Mouse (Mus musculus) stomach, embryonic 15.5 days (tissue): ENCODE results near the gene Spatc1l. TPM values are rescaled to one million over a fixed set of nuclear protein-coding genes. Genes with fewer than 3 reads are reported as not detected.

ENCODE experiments used
- ATAC-seq: fragments of 200-750 bp; cut with Nextera tagmentation; 2 replicates; pipeline ENCODE4 v1.8.0; 2017; ENCODE audit warnings: low read depth, moderate number of reproducible peaks, moderate TSS enrichment; ENCODE audit not compliant: insufficient read depth, low FRiP score
- H3K27ac ChIP-seq: fragments of 300-500 bp; sonication (generic); 2 replicates; pipeline ENCODE4 v1.5.1; 2015; ENCODE audit warnings: mild to moderate bottlenecking, inconsistent platforms
- H3K27me3 ChIP-seq: fragments of 300-500 bp; sonication (generic); replicated peaks from 2 replicates; pipeline ENCODE4 v1.6.1; 2015; ENCODE audit warnings: inconsistent platforms
- H3K36me3 ChIP-seq: fragments of 300-500 bp; sonication (generic); 2 replicates; pipeline ENCODE4 v1.6.1; 2015; ENCODE audit warnings: inconsistent platforms
- H3K4me1 ChIP-seq: fragments of 300-500 bp; sonication (generic); 2 replicates; pipeline ENCODE4 v1.6.1; 2015; ENCODE audit warnings: inconsistent platforms
- H3K4me2 ChIP-seq: fragments of 300-500 bp; sonication (generic); 2 replicates; pipeline ENCODE4 v1.6.1; 2015; ENCODE audit warnings: mild to moderate bottlenecking, inconsistent platforms
- H3K4me3 ChIP-seq: fragments of 300-500 bp; sonication (generic); replicated peaks from 2 replicates; pipeline ENCODE4 v1.5.1; 2015; ENCODE audit warnings: inconsistent platforms
- H3K9ac ChIP-seq: fragments of 300-500 bp; sonication (generic); 2 replicates; pipeline ENCODE4 v1.6.1; 2015; ENCODE audit warnings: inconsistent platforms
- H3K9me3 ChIP-seq: fragments of 300-500 bp; sonication (generic); 2 replicates; pipeline ENCODE4 v1.6.1; 2016; ENCODE audit warnings: inconsistent platforms
- WGBS: fragments of 180-500 bp; shearing (Covaris S2); methylation state at CpG from one replicate; pipeline ENCODE4 v1.1.7; 2015; 5-methylcytosine and 5-hydroxymethylcytosine counted together
- polyA plus RNA-seq: library from polyadenylated mRNA; unstranded; fragments of >200 nt; fragmentation: Nextera tagmentation; extraction: Ambion mirVana; gene quantifications from 2 replicates; pipeline ENCODE4 v1.2.1, GENCODE M21; 2015

Gene Spatc1l
- polyA plus RNA-seq, 1 experiment from 2014 or later: 0.09 TPM

DNA sequence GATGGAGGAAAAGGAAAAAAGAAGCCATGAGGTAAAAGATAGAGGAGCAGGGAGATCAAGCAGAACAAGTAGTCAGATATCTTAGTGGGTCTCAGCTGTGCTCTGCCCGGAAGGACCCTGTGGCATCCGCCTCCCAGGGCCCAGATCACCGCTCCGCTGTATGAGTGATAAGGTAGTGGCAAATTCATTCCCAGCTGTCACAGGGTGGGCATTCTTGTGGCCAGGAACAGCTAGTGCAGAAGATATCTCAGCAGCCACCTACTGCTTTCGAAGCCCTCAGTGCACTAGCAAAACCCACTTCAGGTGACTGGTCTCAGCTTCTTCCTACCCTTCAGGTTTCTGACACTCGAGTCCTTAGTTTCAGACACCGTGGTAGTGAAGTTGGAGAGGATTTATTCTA lies 50.4 kb downstream of the Spatc1l start:
- H3K4me3 ChIP-seq: no peak overlapping the region
- H3K4me1 ChIP-seq: no peaks in the 10 kb centered on the region
- 75% methylated on average over 7 of the region's 7 CpGs for WGBS
- no peak overlapping the region for H3K9ac ChIP-seq
- H3K9me3 ChIP-seq: no peaks in the 10 kb centered on the region
- H3K4me2 ChIP-seq: no peak overlapping the region
- no peaks in the 10 kb centered on the region for H3K27me3 ChIP-seq
- H3K36me3 ChIP-seq: peaks cover 50% of the 10 kb centered on the region
- no peak for ATAC-seq
- H3K27ac ChIP-seq: no peak overlapping the region

Other genes starting within 250 kb of the Spatc1l start
- gene Dip2a, start 217.0 kb upstream of the Spatc1l start, polyA plus RNA-seq: 9.5 and 10.9 TPM in 2 replicates
- gene AC141477.1, start 121.8 kb upstream of the Spatc1l start, polyA plus RNA-seq: 1.7 TPM in 1 of 2 replicates, not detected in the other
- gene Pcnt, start 119.5 kb upstream of the Spatc1l start, polyA plus RNA-seq: 13.6 and 14.1 TPM in 2 replicates
- not detected in 2 replicates for gene 2610028H24Rik, start 113.2 kb upstream of the Spatc1l start, polyA plus RNA-seq
- gene Mcm3ap, start 93.3 kb upstream of the Spatc1l start, polyA plus RNA-seq: 41.8 and 42.5 TPM in 2 replicates
- 5.4 and 5.6 TPM in 2 replicates for gene Ybey, start 93.2 kb upstream of the Spatc1l start, polyA plus RNA-seq
- gene Lss, start 30.7 kb upstream of the Spatc1l start, polyA plus RNA-seq: 40.6 and 51.9 TPM in 2 replicates
- gene Ftcd, start 13.4 kb downstream of the Spatc1l start, polyA plus RNA-seq: 0.99 and 2.2 TPM in 2 replicates
- 294 and 297 TPM in 2 replicates for gene Col6a2, start 61.4 kb downstream of the Spatc1l start, polyA plus RNA-seq
- 326 and 336 TPM in 2 replicates for gene Col6a1, start 163.9 kb downstream of the Spatc1l start, polyA plus RNA-seq